ENCODE assay signal across 18 mouse cellular contexts in genomic region chr5:101840476-101840875, GRCm38 (mm10).
DNase-seq lines count a peak whose midpoint lies in the region; ATAC-seq lines count a peak whose summit lies in the region.
"Had no signal": no experiment of that assay in that cellular context is flagged by ENCODE, and none has a peak within 500 bp of the region (broad histone marks: within the 10 kb centered on the region; RNA-seq: fewer than 3 reads in every experiment).

No protein-coding gene starts in this region.

- DNase-seq in cerebellum, postnatal 36 days, result no peak
- peak; percentile 37 for DNase-seq in cerebellum, adult 9-11 months
- no peak for DNase-seq in cerebellum, postnatal 25 days
- peak; percentile 21 for DNase-seq in lung, postnatal 36 days
- no peak for DNase-seq in lung, postnatal 4 days
- DNase-seq: adrenal gland, postnatal 10 days; cerebellum, adult 8-10 months; gastrocnemius, postnatal 25 days; heart, adult 18-20 months; heart, postnatal 10 days; heart, postnatal 36 days; kidney, adult 11 months; kidney, adult 8-10 months had no signal

- peak; percentile 66; the same call in 1 of the 2 replicates for ATAC-seq in cerebellum, adult (ENCODE audit: insufficient number of reproducible peaks, low FRiP score, low TSS enrichment)
- ATAC-seq: forebrain, embryonic 15.5 days; hindbrain, embryonic 16.5 days; intestine, embryonic 15.5 days; Patski had no signal

Comparison
In these comparisons a context has a peak if more than half of its experiments do, and no peak if none do; other contexts are left out.
1. DNase-seq: peak in cerebellum, adult 9-11 months (single experiment) and lung, postnatal 36 days (single experiment); none in cerebellum, postnatal 36 days (0 of 2), cerebellum, postnatal 25 days (0 of 2) and lung, postnatal 4 days (0 of 2).